ENCODE assay signal across 8 mouse cellular contexts in the genomic region with DNA sequence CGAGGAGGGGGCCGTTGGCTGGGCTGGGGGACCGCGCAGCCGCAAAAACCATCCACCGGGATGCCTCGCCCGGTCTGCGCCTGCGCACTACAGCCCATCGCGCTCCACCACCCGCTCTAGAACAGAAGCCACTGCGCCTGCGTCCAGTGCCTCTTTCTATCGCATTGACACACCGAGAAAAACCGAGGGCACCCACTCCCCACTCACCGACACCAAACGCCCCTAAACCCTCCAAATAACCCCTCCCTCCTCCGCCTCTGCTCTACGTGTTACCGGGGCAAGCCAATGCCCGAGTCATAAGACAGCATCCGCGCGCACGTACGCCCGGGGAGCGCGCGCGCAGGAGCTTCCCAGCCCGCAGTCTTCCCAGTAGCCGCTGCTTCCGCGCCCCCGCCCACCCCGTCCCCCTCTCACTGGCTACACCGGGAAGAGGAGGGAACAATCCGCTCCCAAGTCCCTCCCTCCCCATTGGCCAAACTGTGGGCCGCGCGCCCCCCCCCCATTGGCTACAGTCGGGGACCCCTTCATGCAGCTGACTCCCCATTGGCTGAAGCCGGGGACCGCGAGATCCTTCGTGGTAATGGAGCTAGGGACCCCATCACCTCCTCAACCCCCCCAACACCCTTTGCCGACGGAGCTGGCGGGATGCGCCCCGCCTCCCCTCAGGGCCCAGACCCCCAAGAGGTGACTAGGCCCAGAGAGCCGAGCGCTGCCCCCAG. TPM values are rescaled to one million over a fixed set of nuclear protein-coding genes. Genes with fewer than 3 reads are reported as not detected.
A peak's percentile ranks its signal among the peaks of the same experiment; 100 is the strongest.
DNase-seq lines count a peak whose midpoint lies in the region; ATAC-seq lines count a peak whose summit lies in the region.

No protein-coding gene starts in this region.

- no peaks in the 10 kb centered on the region for H3K9me3 ChIP-seq in hindbrain, embryonic 14.5 days (ENCODE audit: control insufficient read depth, low read length)

- no peaks in the 10 kb centered on the region for H3K27me3 ChIP-seq in hindbrain, embryonic 14.5 days (ENCODE audit: control insufficient read depth, insufficient read depth, low read length)

- H3K4me3 ChIP-seq in hindbrain, embryonic 14.5 days (replicated peaks; ENCODE audit: low read length) = peak overlapping the region; percentile 81

- peaks cover 11% of the 10 kb centered on the region; the same call in 1 of the 2 replicates for H3K4me1 ChIP-seq in hindbrain, embryonic 14.5 days (replicated peaks; ENCODE audit: control insufficient read depth, insufficient read depth, low read length)

- peak; percentile 86 for DNase-seq in T-cell, adult 2 months (ENCODE audit: low spot score)
- peak; percentile 96 to 97 for DNase-seq in cerebellum, postnatal 25 days
- peak; percentile 91 for DNase-seq in frontal cortex, postnatal 25 days (ENCODE audit: low spot score in 2 of 2)
- peak; percentile 92 for DNase-seq in hindbrain, embryonic 14.5 days (ENCODE audit: low spot score)
- DNase-seq in left cerebral cortex, adult 11 months (ENCODE audit: low spot score) = peak; percentile 88
- DNase-seq in lung, postnatal 36 days = peak; percentile 94
- DNase-seq in retina, embryonic 14.5 days (ENCODE audit: low spot score) = peak; percentile 97
- DNase-seq in thymus, postnatal 36 days = peak; percentile 91 to 94

- peak overlapping the region; percentile 91 for H3K9ac ChIP-seq in hindbrain, embryonic 14.5 days

- peak overlapping the region; percentile 97 for H3K27ac ChIP-seq in hindbrain, embryonic 14.5 days

- peak overlapping the region; percentile 71 for H3K4me2 ChIP-seq in hindbrain, embryonic 14.5 days (replicated peaks)

- peaks cover 41% of the 10 kb centered on the region for H3K36me3 ChIP-seq in hindbrain, embryonic 14.5 days (replicated peaks; ENCODE audit: control insufficient read depth, insufficient read depth)

- peak; percentile 91 for ATAC-seq in hindbrain, embryonic 14.5 days (ENCODE audit: low FRiP score)

- WGBS in hindbrain, embryonic 14.5 days = under 1% methylated on average over 51 of the region's 57 CpGs

RNA-seq across cellular contexts. Expression of a gene that starts 1.1 kb away (rescaled TPM):
- polyA plus RNA-seq in hindbrain, embryonic 14.5 days (2014; fragmentation: Nextera tagmentation; extraction: Ambion mirVana) = 72.6 and 73.7 TPM in 2 replicates

RNA-seq across cellular contexts. Expression of a gene that starts 15.0 kb away (rescaled TPM):
- 116 and 136 TPM in 2 replicates for polyA plus RNA-seq in hindbrain, embryonic 14.5 days (2014; fragmentation: Nextera tagmentation; extraction: Ambion mirVana)

RNA-seq across cellular contexts. Expression of a gene that starts 27.0 kb away (rescaled TPM):
- polyA plus RNA-seq in hindbrain, embryonic 14.5 days (2014; fragmentation: Nextera tagmentation; extraction: Ambion mirVana) = 60.3 and 64.1 TPM in 2 replicates

RNA-seq across cellular contexts. Expression of a gene that starts 39.3 kb away (rescaled TPM):
- polyA plus RNA-seq in hindbrain, embryonic 14.5 days (2014; fragmentation: Nextera tagmentation; extraction: Ambion mirVana) = 0.30 and 0.31 TPM in 2 replicates

Comparison
In these comparisons a context has a peak if more than half of its experiments do, and no peak if none do; other contexts are left out.
1. Peak in every context shown above with its lines: DNase-seq, ATAC-seq, H3K4me3 ChIP-seq and H3K27ac ChIP-seq.